ENCODE assay signal across 8 mouse cellular contexts in the genomic region with DNA sequence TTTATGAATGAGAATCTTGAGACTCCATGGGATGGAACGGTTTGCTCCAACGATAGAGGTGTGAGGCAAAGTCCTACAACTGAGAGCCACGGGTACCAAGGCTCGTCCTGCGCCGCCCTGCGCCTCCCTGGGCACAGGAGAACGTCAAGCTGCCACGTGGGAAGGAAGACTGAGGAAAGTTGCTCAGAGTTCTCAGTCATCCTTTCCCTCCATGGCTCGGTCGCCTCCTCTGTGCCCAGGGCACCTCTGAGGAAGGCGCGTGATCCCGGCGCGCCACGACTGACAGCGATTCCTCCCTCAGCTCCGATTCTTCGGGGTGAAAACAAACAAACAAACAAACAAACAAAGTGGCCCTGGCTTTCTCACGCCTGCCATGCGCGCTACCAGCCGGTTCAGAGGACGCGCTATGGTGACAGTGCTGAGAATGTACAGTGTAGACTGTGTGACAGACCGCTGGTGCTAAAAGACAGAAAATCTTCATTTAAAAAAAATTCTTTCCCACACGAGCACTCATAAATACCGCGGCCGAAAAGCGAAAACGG. TPM values are rescaled to one million over a fixed set of nuclear protein-coding genes. Genes with fewer than 3 reads are reported as not detected.
DNase-seq lines count a peak whose midpoint lies in the region; ATAC-seq and TF ChIP-seq lines count a peak whose summit lies in the region.

No protein-coding gene starts in this region.

- no peaks in the 10 kb centered on the region for H3K27me3 ChIP-seq in midbrain, embryonic 15.5 days (replicated peaks)

- WGBS in midbrain, embryonic 15.5 days = under 1% methylated on average over 33 of the region's 33 CpGs

- TF ChIP-seq CTCF in layer of hippocampus, adult 2 months (conservative IDR thresholded peaks at IDR 0.05) = no peak

- no peak for DNase-seq in layer of hippocampus, adult 2 months (ENCODE audit: low spot score in 2 of 2)
- DNase-seq in layer of hippocampus, postnatal 10 days (ENCODE audit: low spot score in 2 of 2) = no peak
- peak; percentile 42 for DNase-seq in R1 (ENCODE audit: low read depth, low spot score)
- DNase-seq in kidney, postnatal 25 days = peak; percentile 13 to 58
- DNase-seq in right cerebral cortex, postnatal 36 days (ENCODE audit: low spot score in 2 of 2) = no peak
- DNase-seq in ovary, postnatal 10 days (ENCODE audit: low spot score) = no peak

- H3K36me3 ChIP-seq in midbrain, embryonic 15.5 days (replicated peaks) = 0 out of 2 replicates have a peak, but pooled peaks cover 1% of the 10 kb centered on the region

- ATAC-seq in erythroblast, adult 5-6 weeks (replicated peaks; ENCODE audit: low FRiP score, poor library complexity, severe bottlenecking) = peak; percentile 70
- peak; percentile 88 for ATAC-seq in midbrain, embryonic 15.5 days (replicated peaks)

- peaks cover 12% of the 10 kb centered on the region for H3K4me1 ChIP-seq in midbrain, embryonic 15.5 days

- H3K9me3 ChIP-seq in midbrain, embryonic 15.5 days = no peaks in the 10 kb centered on the region

- peak overlapping the region; percentile 96 for H3K4me2 ChIP-seq in midbrain, embryonic 15.5 days

- H3K4me3 ChIP-seq in layer of hippocampus, adult 2 months = peak overlapping the region; percentile 88
- peak overlapping the region; percentile 71 for H3K4me3 ChIP-seq in midbrain, embryonic 15.5 days

- peak overlapping the region; percentile 77 for H3K27ac ChIP-seq in layer of hippocampus, adult 2 months
- peak overlapping the region; percentile 65 for H3K27ac ChIP-seq in midbrain, embryonic 15.5 days

- peak overlapping the region; percentile 59 for H3K9ac ChIP-seq in midbrain, embryonic 15.5 days

RNA-seq across cellular contexts. Expression of a gene that starts 0.4 kb away (rescaled TPM):
- total RNA-seq in layer of hippocampus, adult 2 months (2021) = 10 to 100 TPM; 16.5 to 17.0 TPM
- total RNA-seq in layer of hippocampus, postnatal 10 days (2021) = 10 to 100 TPM; 14.6 to 14.8 TPM
- total RNA-seq in erythroblast, adult 5-6 weeks (2015; ENCODE audit: low replicate concordance) = 8.1 and 9.4 TPM in 2 replicates
- 9.3 and 18.4 TPM in 2 replicates for total RNA-seq in erythroblast, adult 5-6 weeks (2017; ENCODE audit: low replicate concordance)
- polyA plus RNA-seq in midbrain, embryonic 15.5 days (2015; fragmentation: Nextera tagmentation; extraction: Ambion mirVana) = 13.5 and 14.8 TPM in 2 replicates

RNA-seq across cellular contexts. Expression of a gene that starts 23.0 kb away (rescaled TPM):
- total RNA-seq in layer of hippocampus, adult 2 months (2021) = 100 to 1,000 TPM; 422 to 451 TPM
- 100 to 1,000 TPM; 315 to 338 TPM for total RNA-seq in layer of hippocampus, postnatal 10 days (2021)
- total RNA-seq in erythroblast, adult 5-6 weeks (2015; ENCODE audit: low replicate concordance) = 1.9 and 2.7 TPM in 2 replicates
- 0.34 and 1.3 TPM in 2 replicates for total RNA-seq in erythroblast, adult 5-6 weeks (2017; ENCODE audit: low replicate concordance)
- 36.1 and 38.5 TPM in 2 replicates for polyA plus RNA-seq in midbrain, embryonic 15.5 days (2015; fragmentation: Nextera tagmentation; extraction: Ambion mirVana)

Comparison
In these comparisons a context has a peak if more than half of its experiments do, and no peak if none do; other contexts are left out.
1. DNase-seq: peak in R1 (single experiment) and kidney, postnatal 25 days (2 of 2); none in layer of hippocampus, adult 2 months (0 of 2), layer of hippocampus, postnatal 10 days (0 of 2), right cerebral cortex, postnatal 36 days (0 of 2) and ovary, postnatal 10 days (single experiment).
2. RNA of a gene that starts 23.0 kb away (total RNA-seq): 422 to 451 TPM in layer of hippocampus, adult 2 months and 315 to 338 TPM in layer of hippocampus, postnatal 10 days; 0.34 to 2.7 TPM in erythroblast, adult 5-6 weeks; every median in the first group is over 10 times any median in the second.